Mouse (Mus musculus) kidney, embryonic 14.5 days (tissue): ENCODE results near the gene Prkcb. TPM values are rescaled to one million over a fixed set of nuclear protein-coding genes. Genes with fewer than 3 reads are reported as not detected.

Experiments
- ATAC-seq: fragments of 200-750 bp; cut with Nextera tagmentation; 2 replicates; pipeline ENCODE4 v1.8.0; 2017; ENCODE audit warnings: moderate number of reproducible peaks, mild to moderate bottlenecking, moderate TSS enrichment, moderate library complexity; ENCODE audit not compliant: low FRiP score, low TSS enrichment
- H3K27ac ChIP-seq: fragments of 300-500 bp; sonication (generic); 2 replicates; pipeline ENCODE4 v1.5.1; 2014; ENCODE audit warnings: low read depth, mild to moderate bottlenecking, low read length, moderate library complexity, mixed read lengths
- H3K27me3 ChIP-seq: fragments of 300-500 bp; sonication (generic); 2 replicates; pipeline ENCODE4 v1.6.1; 2014; ENCODE audit warnings: mild to moderate bottlenecking, low read length; ENCODE audit not compliant: control insufficient read depth, insufficient read depth
- H3K36me3 ChIP-seq: fragments of 300-500 bp; sonication (generic); 2 replicates; pipeline ENCODE4 v1.6.1; 2014; ENCODE audit warnings: low read length, mixed read lengths; ENCODE audit not compliant: control insufficient read depth, insufficient read depth
- H3K4me1 ChIP-seq: fragments of 300-500 bp; sonication (generic); 2 replicates; pipeline ENCODE4 v1.6.1; 2014; ENCODE audit warnings: low read length, mixed read lengths; ENCODE audit not compliant: control insufficient read depth, insufficient read depth
- H3K4me2 ChIP-seq: fragments of 300-500 bp; sonication (generic); replicated peaks from 2 replicates; pipeline ENCODE4 v1.6.1; 2014; ENCODE audit warnings: low read depth, mild to moderate bottlenecking, low read length
- H3K4me3 ChIP-seq: fragments of 300-500 bp; sonication (generic); 2 replicates; pipeline ENCODE4 v1.5.1; 2014; ENCODE audit warnings: mild to moderate bottlenecking, low read length
- H3K9ac ChIP-seq: fragments of 300-500 bp; sonication (generic); 2 replicates; pipeline ENCODE4 v1.6.1; 2014; ENCODE audit warnings: low read depth, mild to moderate bottlenecking, low read length, moderate library complexity
- H3K9me3 ChIP-seq: fragments of 300-500 bp; sonication (generic); 2 replicates; pipeline ENCODE4 v1.6.1; 2016; ENCODE audit warnings: low read length; ENCODE audit not compliant: control insufficient read depth
- WGBS: fragments of 180-500 bp; shearing (Covaris S2); extraction: QIAGEN DNeasy Blood & Tissue Kit; methylation state at CpG from one replicate; pipeline ENCODE4 v1.1.7; 2014; 5-methylcytosine and 5-hydroxymethylcytosine counted together
- polyA plus RNA-seq: library from polyadenylated mRNA; unstranded; fragments of >200 nt; fragmentation: Nextera tagmentation; extraction: Ambion mirVana; gene quantifications from 2 replicates; pipeline ENCODE4 v1.2.1, GENCODE M21; 2014

Gene Prkcb
- polyA plus RNA-seq, 1 experiment from 2014 or later, result 4.1 TPM

GRCm38 (mm10) chr7:122379292-122379691 is 90.7 kb downstream of the Prkcb start:
- ATAC-seq, result no peak
- H3K9ac ChIP-seq, result no peak overlapping the region
- no peak overlapping the region for H3K4me3 ChIP-seq
- no peaks in the 10 kb centered on the region for H3K9me3 ChIP-seq
- 75% methylated on average over 7 of the region's 7 CpGs for WGBS
- H3K4me2 ChIP-seq, result no peak overlapping the region
- H3K27ac ChIP-seq, result no peak overlapping the region
- H3K4me1 ChIP-seq, result no peaks in the 10 kb centered on the region
- H3K36me3 ChIP-seq, result no peaks in the 10 kb centered on the region
- H3K27me3 ChIP-seq, result no peaks in the 10 kb centered on the region

- Histone ChIP-seq H3K36me3 (no peaks in the 10 kb centered on the region), H3K27ac (no peak overlapping the region), H3K4me1 (no peaks in the 10 kb centered on the region), H3K27me3 (no peaks in the 10 kb centered on the region), H3K4me2 (no peak overlapping the region), H3K4me3 (no peak overlapping the region), H3K9ac (no peak overlapping the region), H3K9me3 (no peaks in the 10 kb centered on the region)
- 86% methylated on average over 10 of the region's 10 CpGs for WGBS
- ATAC-seq, result no peak
These were observed 92.0 kb downstream of the Prkcb start for GRCm38 (mm10) chr7:122380336-122381130.

DNA sequence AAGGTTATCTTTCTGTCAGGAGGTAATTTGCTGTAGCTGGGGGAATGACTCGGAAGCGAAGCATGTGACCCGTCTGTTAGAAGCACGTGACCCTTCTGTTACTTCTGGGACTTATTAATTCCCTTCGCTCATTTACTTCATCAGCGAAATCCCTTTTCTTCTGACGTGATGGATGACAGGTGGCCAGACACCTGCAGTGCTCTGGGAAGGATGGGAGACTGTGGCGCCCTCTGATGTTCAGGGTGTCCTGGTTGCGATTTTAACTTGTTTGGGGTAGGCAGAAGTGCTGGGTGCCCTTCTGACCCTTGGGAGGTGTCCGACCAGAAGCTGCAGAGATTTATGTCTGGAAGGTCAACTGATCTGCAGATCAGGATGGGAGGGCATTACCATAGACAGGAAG is 93.0 kb downstream of the Prkcb start:
- Histone ChIP-seq H3K4me3 (no peak overlapping the region), H3K4me2 (no peak overlapping the region; the same call in 1 of the 2 replicates), H3K9ac (no peak overlapping the region), H3K27me3 (no peaks in the 10 kb centered on the region), H3K27ac (no peak overlapping the region), H3K9me3 (no peaks in the 10 kb centered on the region), H3K36me3 (no peaks in the 10 kb centered on the region), H3K4me1 (no peaks in the 10 kb centered on the region)
- 28% methylated on average over 10 of the region's 10 CpGs for WGBS
- no peak for ATAC-seq

GRCm38 (mm10) chr7:122383260-122383659 is 94.7 kb downstream of the Prkcb start:
- no peak overlapping the region for H3K4me2 ChIP-seq
- H3K9ac ChIP-seq, result no peak overlapping the region
- no peaks in the 10 kb centered on the region for H3K27me3 ChIP-seq
- H3K4me3 ChIP-seq, result no peak overlapping the region
- WGBS, result 69% methylated on average over 2 of the region's 2 CpGs
- no peaks in the 10 kb centered on the region for H3K36me3 ChIP-seq
- ATAC-seq, result no peak
- H3K27ac ChIP-seq, result no peak overlapping the region
- no peaks in the 10 kb centered on the region for H3K4me1 ChIP-seq
- H3K9me3 ChIP-seq, result no peaks in the 10 kb centered on the region

GRCm38 (mm10) chr7:122384891-122385290 is 96.3 kb downstream of the Prkcb start:
- WGBS, result 91% methylated on average over 8 of the region's 8 CpGs
- Histone ChIP-seq H3K4me1 (no peaks in the 10 kb centered on the region), H3K36me3 (no peaks in the 10 kb centered on the region), H3K9ac (no peak overlapping the region), H3K4me2 (no peak overlapping the region), H3K9me3 (no peaks in the 10 kb centered on the region), H3K4me3 (no peak overlapping the region), H3K27me3 (no peaks in the 10 kb centered on the region), H3K27ac (no peak overlapping the region)
- no peak for ATAC-seq

DNA sequence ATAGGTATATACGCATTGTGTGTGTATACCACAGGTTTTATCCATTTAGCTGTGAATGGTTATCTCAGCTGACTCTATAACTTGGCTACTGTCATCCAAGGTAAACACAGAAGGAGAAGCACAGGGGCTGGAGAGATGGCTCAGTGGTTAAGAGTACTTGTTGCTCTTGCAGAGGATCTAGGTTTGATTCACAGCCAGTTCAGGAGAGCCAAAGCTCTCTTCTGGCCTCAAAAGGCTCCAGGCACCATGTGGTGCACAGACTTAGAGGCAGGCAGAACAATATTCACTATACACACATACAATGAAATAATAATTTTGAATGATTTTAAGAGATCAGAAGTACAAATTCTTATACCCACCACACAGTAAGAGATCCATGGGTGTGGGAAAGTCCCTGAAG is 98.0 kb downstream of the Prkcb start:
- ATAC-seq, result no peak
- Histone ChIP-seq H3K4me1 (no peaks in the 10 kb centered on the region), H3K4me3 (no peak overlapping the region), H3K9ac (no peak overlapping the region), H3K27me3 (no peaks in the 10 kb centered on the region), H3K4me2 (no peak overlapping the region), H3K27ac (no peak overlapping the region), H3K9me3 (no peaks in the 10 kb centered on the region), H3K36me3 (no peaks in the 10 kb centered on the region)
- 91% methylated on average over 1 of the region's 1 CpGs for WGBS

GRCm38 (mm10) chr7:122387896-122388295 is 99.3 kb downstream of the Prkcb start:
- Histone ChIP-seq H3K4me1 (no peaks in the 10 kb centered on the region), H3K9ac (no peak overlapping the region), H3K27me3 (no peaks in the 10 kb centered on the region), H3K4me2 (no peak overlapping the region), H3K4me3 (no peak overlapping the region), H3K9me3 (no peaks in the 10 kb centered on the region), H3K36me3 (no peaks in the 10 kb centered on the region), H3K27ac (no peak overlapping the region)
- ATAC-seq, result no peak
- 74% methylated on average over 4 of the region's 4 CpGs for WGBS

- WGBS, result 82% methylated on average over 5 of the region's 5 CpGs
- H3K9me3 ChIP-seq, result no peaks in the 10 kb centered on the region
- no peak overlapping the region for H3K9ac ChIP-seq
- H3K4me3 ChIP-seq, result no peak overlapping the region
- no peaks in the 10 kb centered on the region for H3K36me3 ChIP-seq
- H3K27ac ChIP-seq, result no peak overlapping the region
- H3K4me1 ChIP-seq, result no peaks in the 10 kb centered on the region
- H3K27me3 ChIP-seq, result no peaks in the 10 kb centered on the region
- H3K4me2 ChIP-seq, result no peak overlapping the region
- ATAC-seq, result no peak
These were observed 100.3 kb downstream of the Prkcb start for GRCm38 (mm10) chr7:122388858-122389257.

GRCm38 (mm10) chr7:122389633-122390032 is 101.1 kb downstream of the Prkcb start:
- Histone ChIP-seq H3K4me3 (no peak overlapping the region), H3K9me3 (no peaks in the 10 kb centered on the region), H3K27me3 (no peaks in the 10 kb centered on the region), H3K4me1 (no peaks in the 10 kb centered on the region), H3K36me3 (no peaks in the 10 kb centered on the region), H3K4me2 (no peak overlapping the region), H3K9ac (peak overlapping the region; percentile 34; the same call in 1 of the 2 replicates), H3K27ac (no peak overlapping the region)
- WGBS, result 32% methylated on average over 6 of the region's 6 CpGs
- ATAC-seq, result no peak
